Mouse (Mus musculus): ENCODE measurements around the gene Mylpf. TPM values are rescaled to one million over a fixed set of nuclear protein-coding genes. Genes with fewer than 3 reads are reported as not detected.

Mylpf gene
- total and polyA plus RNA-seq, 2 experiments from 2014 or later, result 5.4 TPM; not detected in 1

DNA sequence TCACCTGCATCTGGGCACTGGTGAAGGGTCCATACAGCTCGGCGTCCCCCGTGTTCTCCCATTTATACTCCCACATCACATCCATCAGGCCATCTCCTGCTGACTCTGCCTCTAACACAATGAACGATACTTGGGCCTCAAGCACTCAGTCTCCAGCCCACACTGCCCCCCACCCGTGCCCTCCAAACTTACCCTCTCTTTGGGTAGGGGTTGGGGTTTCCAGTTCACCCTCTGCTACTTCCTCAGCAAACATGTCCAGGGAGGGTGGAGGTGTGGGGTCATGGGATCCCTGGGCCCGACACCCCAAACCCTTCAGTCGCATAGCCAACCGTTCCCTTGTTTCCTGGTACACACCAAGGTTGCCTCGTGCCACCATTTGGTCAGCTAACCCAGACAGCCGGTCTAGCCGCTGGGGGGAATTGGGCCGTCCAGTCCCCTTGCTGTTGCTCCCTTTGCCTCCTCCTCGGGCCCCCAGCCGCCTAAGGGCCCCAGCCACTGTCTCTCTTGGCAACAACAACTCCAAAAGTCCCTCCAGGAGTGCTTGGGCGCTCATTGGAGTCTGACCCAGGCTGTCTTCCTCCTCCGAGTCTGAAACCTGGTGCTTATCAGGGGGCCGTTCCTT lies 14.6 kb upstream of the Mylpf start:
- H3K4me1 ChIP-seq (ENCODE audit: control insufficient read depth, insufficient read depth), result peaks cover 6% of the 10 kb centered on the region
- no peak overlapping the region for H3K27ac ChIP-seq (ENCODE audit: low read depth)
- no peak overlapping the region for H3K4me3 ChIP-seq (ENCODE audit: low read depth, low read length)
- no peak for TF ChIP-seq CTCF (IDR thresholded peaks at IDR 0.05; ENCODE audit: low read depth)
- TF ChIP-seq EP300 (IDR thresholded peaks at IDR 0.05; ENCODE audit: low read depth), result no peak
- H3K9me3 ChIP-seq (replicated peaks; ENCODE audit: control insufficient read depth, low read length), result no peaks in the 10 kb centered on the region
- ATAC-seq (ENCODE audit: insufficient read depth, low read depth) (no peak), DNase-seq (ENCODE audit: low spot score) (no peak)
- H3K9ac ChIP-seq (replicated peaks; ENCODE audit: low read depth, low read length), result no peak overlapping the region
- WGBS, result 87% methylated on average over 17 of the region's 17 CpGs
- peaks cover 58% of the 10 kb centered on the region for H3K36me3 ChIP-seq (replicated peaks; ENCODE audit: control insufficient read depth, insufficient read depth, low read length)
- no peak overlapping the region for H3K4me2 ChIP-seq (ENCODE audit: low read depth, low read length)
- H3K27me3 ChIP-seq (ENCODE audit: control insufficient read depth, insufficient read depth, low read length), result no peaks in the 10 kb centered on the region

DNA sequence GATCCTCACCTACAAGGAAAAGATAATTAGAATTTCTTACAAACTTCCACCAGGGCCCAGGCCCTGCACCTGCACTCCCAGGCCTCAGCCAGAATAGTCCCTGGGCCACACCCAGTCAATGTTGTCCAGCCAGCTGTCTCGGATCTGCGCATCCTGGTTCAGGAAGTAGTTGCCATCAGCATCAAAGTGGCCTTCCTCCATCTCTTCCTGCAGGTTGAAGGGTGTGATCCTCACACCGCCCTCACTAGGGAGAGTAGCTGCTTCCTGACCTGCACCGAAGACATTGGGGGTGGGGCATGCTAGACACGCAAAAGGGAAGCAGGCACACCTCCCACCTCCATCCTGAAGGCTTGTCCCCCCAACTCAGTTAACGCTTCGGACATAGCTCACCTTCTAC lies 14.1 kb upstream of the Mylpf start:
- H3K4me1 ChIP-seq (ENCODE audit: control insufficient read depth, insufficient read depth), result peaks cover 6% of the 10 kb centered on the region
- no peak for ATAC-seq (ENCODE audit: insufficient read depth, low read depth)
- TF ChIP-seq EP300 (IDR thresholded peaks at IDR 0.05; ENCODE audit: low read depth) (no peak), CTCF (IDR thresholded peaks at IDR 0.05; ENCODE audit: low read depth) (no peak)
- H3K4me2 ChIP-seq (ENCODE audit: low read depth, low read length), result peak overlapping the region; percentile 64
- DNase-seq (ENCODE audit: low spot score), result no peak
- 66% methylated on average over 7 of the region's 7 CpGs for WGBS
- no peaks in the 10 kb centered on the region for H3K27me3 ChIP-seq (ENCODE audit: control insufficient read depth, insufficient read depth, low read length)
- no peak overlapping the region for H3K9ac ChIP-seq (replicated peaks; ENCODE audit: low read depth, low read length)
- H3K27ac ChIP-seq (ENCODE audit: low read depth), result 0 out of 2 replicates have a peak overlapping the region, but pooled peaks have one; percentile 86
- no peaks in the 10 kb centered on the region for H3K9me3 ChIP-seq (replicated peaks; ENCODE audit: control insufficient read depth, low read length)
- H3K4me3 ChIP-seq (ENCODE audit: low read depth, low read length), result peak overlapping the region; percentile 85
- peaks cover 63% of the 10 kb centered on the region for H3K36me3 ChIP-seq (replicated peaks; ENCODE audit: control insufficient read depth, insufficient read depth, low read length)

DNA sequence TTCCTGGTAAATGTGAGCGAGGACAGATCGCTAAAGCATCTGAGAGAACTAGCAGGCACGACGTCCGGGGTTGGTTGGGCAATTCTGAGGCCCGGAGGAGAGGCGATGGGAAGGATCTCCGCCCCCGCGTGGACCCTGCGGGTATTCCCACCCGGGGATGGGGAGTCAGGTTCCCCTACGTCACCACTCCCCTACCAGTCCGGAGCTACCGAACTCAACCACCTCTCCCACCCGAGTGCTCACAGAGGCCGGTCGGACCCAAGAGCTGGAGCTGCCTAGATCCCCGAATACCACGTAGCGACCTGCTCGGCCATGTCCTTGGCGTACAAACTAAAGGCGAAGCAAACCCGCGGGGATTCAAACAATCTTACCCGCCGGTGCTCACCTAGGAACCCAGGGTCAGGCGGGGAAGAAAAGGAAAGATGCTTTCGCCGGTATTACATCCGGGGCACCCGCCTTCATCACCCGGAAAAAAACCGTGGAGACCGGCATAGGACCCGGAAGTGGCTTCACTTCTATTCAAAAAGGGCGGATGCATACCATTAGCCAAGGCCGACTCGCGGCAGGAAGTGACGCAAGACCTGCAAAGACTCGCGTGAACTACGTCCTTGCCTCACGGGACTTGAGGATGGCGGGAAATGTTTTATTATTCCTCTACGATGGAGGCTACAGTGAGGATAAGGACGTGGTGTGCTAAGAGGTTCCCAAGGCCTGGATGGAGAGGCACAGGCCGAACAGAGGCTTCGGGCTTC lies 13.0 kb upstream of the Mylpf start, which contains the start of gene Cd2bp2:
Gene Cd2bp2 (minus strand): TSS at position 507 of the 752 bp plus-strand sequence.
- H3K4me1 ChIP-seq (ENCODE audit: control insufficient read depth, insufficient read depth), result peaks cover 6% of the 10 kb centered on the region
- peaks cover 74% of the 10 kb centered on the region for H3K36me3 ChIP-seq (replicated peaks; ENCODE audit: control insufficient read depth, insufficient read depth, low read length)
- H3K27me3 ChIP-seq (ENCODE audit: control insufficient read depth, insufficient read depth, low read length), result no peaks in the 10 kb centered on the region
- ATAC-seq (ENCODE audit: insufficient read depth, low read depth) (peak; percentile 98), DNase-seq (ENCODE audit: low spot score) (peak; percentile 98)
- H3K9me3 ChIP-seq (replicated peaks; ENCODE audit: control insufficient read depth, low read length), result no peaks in the 10 kb centered on the region
- peak within 1 kb of the TSS; percentile 68 for H3K4me2 ChIP-seq (ENCODE audit: low read depth, low read length)
- H3K4me3 ChIP-seq (ENCODE audit: low read depth, low read length), result peak within 1 kb of the TSS; percentile 85
- WGBS, result under 1% methylated on average over 51 of the region's 51 CpGs
- H3K27ac ChIP-seq (ENCODE audit: low read depth), result peak within 1 kb of the TSS; percentile 86
- peak within 1 kb of the TSS; percentile 73 for H3K9ac ChIP-seq (replicated peaks; ENCODE audit: low read depth, low read length)
- TF ChIP-seq CTCF (IDR thresholded peaks at IDR 0.05; ENCODE audit: low read depth) (peak; percentile 6; the same call in 1 of the 2 replicates), EP300 (IDR thresholded peaks at IDR 0.05; ENCODE audit: low read depth) (peak; percentile 78; the same call in 1 of the 2 replicates)

DNA sequence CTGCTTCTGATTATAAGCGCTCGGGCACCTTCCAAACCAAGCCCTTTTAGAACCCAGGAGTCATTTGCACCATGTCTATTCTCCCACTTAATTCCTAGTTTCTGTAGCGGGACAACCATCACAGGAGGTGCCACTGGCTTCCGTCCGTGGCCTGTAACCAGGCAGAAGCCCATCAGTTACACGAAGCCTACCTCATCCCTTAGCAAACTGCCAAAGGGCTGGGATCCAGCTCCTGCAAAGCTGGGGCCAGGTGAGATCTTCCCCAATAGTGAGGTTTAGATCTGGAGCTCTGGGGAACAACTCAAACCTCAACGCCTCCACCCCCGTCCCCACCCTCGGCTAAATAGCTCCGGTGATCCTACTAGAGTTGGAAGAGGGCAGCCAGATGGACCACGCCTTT lies 12.2 kb upstream of the Mylpf start:
- peaks cover 6% of the 10 kb centered on the region for H3K4me1 ChIP-seq (ENCODE audit: control insufficient read depth, insufficient read depth)

DNA sequence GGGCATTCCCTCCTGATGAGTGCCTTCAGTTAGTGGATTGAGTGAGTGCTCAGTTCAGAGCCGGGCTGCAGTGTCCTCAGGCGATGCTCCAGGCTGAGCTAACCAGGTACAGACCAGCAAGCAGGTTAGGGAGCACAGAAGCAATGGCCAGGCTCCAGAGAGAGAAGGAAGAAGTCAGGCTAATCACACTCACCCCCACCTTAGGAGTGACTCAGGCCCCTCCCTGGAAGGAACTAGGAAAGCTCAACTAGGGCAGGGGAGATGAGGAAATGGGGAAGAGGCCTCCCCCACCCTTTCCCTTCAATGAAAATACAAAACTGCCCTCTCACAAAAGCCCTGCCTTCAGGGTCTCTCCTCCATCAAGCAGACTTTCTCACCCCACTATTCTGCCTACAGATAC lies 2.1 kb upstream of the Mylpf start:
- TF ChIP-seq CTCF (IDR thresholded peaks at IDR 0.05; ENCODE audit: low read depth) (no peak), EP300 (IDR thresholded peaks at IDR 0.05; ENCODE audit: low read depth) (no peak)
- Histone ChIP-seq H3K4me2 (ENCODE audit: low read depth, low read length) (peak overlapping the region; percentile 91), H3K9me3 (replicated peaks; ENCODE audit: control insufficient read depth, low read length) (no peaks in the 10 kb centered on the region), H3K4me1 (ENCODE audit: control insufficient read depth, insufficient read depth) (peaks cover 13% of the 10 kb centered on the region), H3K36me3 (replicated peaks; ENCODE audit: control insufficient read depth, insufficient read depth, low read length) (peaks cover 23% of the 10 kb centered on the region), H3K27ac (ENCODE audit: low read depth) (0 out of 2 replicates have a peak overlapping the region, but pooled peaks have one; percentile 30), H3K4me3 (ENCODE audit: low read depth, low read length) (peak overlapping the region; percentile 70), H3K9ac (replicated peaks; ENCODE audit: low read depth, low read length) (peak overlapping the region; percentile 77), H3K27me3 (ENCODE audit: control insufficient read depth, insufficient read depth, low read length) (no peaks in the 10 kb centered on the region)
- WGBS, result 41% methylated on average over 2 of the region's 2 CpGs
- no peak for ATAC-seq (ENCODE audit: insufficient read depth, low read depth)
- DNase-seq (ENCODE audit: low spot score), result no peak

More for the DNA sequence above, 12.2 kb upstream of the Mylpf start:
- peaks cover 76% of the 10 kb centered on the region for H3K36me3 ChIP-seq (replicated peaks; ENCODE audit: control insufficient read depth, insufficient read depth, low read length)
- H3K27me3 ChIP-seq (ENCODE audit: control insufficient read depth, insufficient read depth, low read length), result no peaks in the 10 kb centered on the region
- H3K9me3 ChIP-seq (replicated peaks; ENCODE audit: control insufficient read depth, low read length), result no peaks in the 10 kb centered on the region
- 51% methylated on average over 11 of the region's 11 CpGs for WGBS
- H3K27ac ChIP-seq (ENCODE audit: low read depth), result peak overlapping the region; percentile 65
- peak overlapping the region; percentile 85 for H3K4me3 ChIP-seq (ENCODE audit: low read depth, low read length)
- TF ChIP-seq EP300 (IDR thresholded peaks at IDR 0.05; ENCODE audit: low read depth), result no peak
- TF ChIP-seq CTCF (IDR thresholded peaks at IDR 0.05; ENCODE audit: low read depth), result no peak
- DNase-seq (ENCODE audit: low spot score) (no peak), ATAC-seq (ENCODE audit: insufficient read depth, low read depth) (no peak)
- H3K9ac ChIP-seq (replicated peaks; ENCODE audit: low read depth, low read length), result peak overlapping the region; percentile 39
- peak overlapping the region; percentile 68 for H3K4me2 ChIP-seq (ENCODE audit: low read depth, low read length)

All from heart, postnatal 0 days (tissue).